16 mouse cellular contexts compared by ENCODE assay signal in the genomic region with DNA sequence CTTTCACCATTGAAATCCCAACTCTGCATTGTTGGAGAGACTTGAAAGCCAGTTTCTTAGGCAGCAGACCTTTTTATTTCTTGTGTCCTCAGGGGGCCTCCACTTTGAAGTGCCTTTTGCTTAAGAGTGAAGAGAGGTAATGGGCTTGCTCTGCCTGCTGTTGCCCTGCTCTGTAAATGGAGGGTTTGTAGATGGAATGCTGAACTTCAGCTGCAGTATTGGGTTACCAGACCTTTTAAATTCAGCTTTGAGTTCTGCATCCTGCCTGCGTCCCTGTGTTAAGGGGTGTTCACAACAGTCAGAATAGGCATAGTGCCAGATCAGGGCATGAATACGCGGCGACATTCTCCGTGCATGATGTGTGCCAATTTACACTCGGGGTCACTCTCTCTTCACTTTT.
DNase-seq lines count a peak whose midpoint lies in the region; ATAC-seq and TF ChIP-seq lines count a peak whose summit lies in the region.
"Had no signal": no experiment of that assay in that cellular context is flagged by ENCODE, and none has a peak within 500 bp of the region (broad histone marks: within the 10 kb centered on the region; RNA-seq: fewer than 3 reads in every experiment).

No protein-coding gene starts in this region.

- peak; percentile 17 for DNase-seq in embryo, embryonic 10 days (ENCODE audit: low spot score)
- DNase-seq in embryo, embryonic 9.5 days (ENCODE audit: extremely low spot score) = no peak
- DNase-seq in midbrain, embryonic 14.5 days = peak; percentile 32
- no peak for DNase-seq in midbrain, embryonic 11.5 days (ENCODE audit: low spot score, missing footprints)
- no peak for DNase-seq in forebrain, embryonic 11.5 days (ENCODE audit: low spot score)
- peak; percentile 24 for DNase-seq in limb, embryonic 14.5 days (ENCODE audit: low spot score)
- no peak for DNase-seq in left cerebral cortex, adult 8-10 months (ENCODE audit: low spot score in 2 of 2)
- DNase-seq in ovary, postnatal 36 days (ENCODE audit: low spot score) = no peak
- DNase-seq: cerebellum, adult 9-10 months; heart, postnatal 14 days; layer of hippocampus, postnatal 36 days; thymus, postnatal 25 days had no signal

- H3K4me2 ChIP-seq in midbrain, embryonic 14.5 days (ENCODE audit: low read length) = no peak overlapping the region
- H3K4me2 ChIP-seq in midbrain, embryonic 11.5 days = no peak overlapping the region
- H3K4me2 ChIP-seq in forebrain, embryonic 11.5 days (ENCODE audit: low read depth, low read length, severe bottlenecking) = no peak overlapping the region
- peak overlapping the region; percentile 28; the same call in 1 of the 2 replicates for H3K4me2 ChIP-seq in limb, embryonic 14.5 days (replicated peaks; ENCODE audit: low read depth, low read length, severe bottlenecking)
- H3K4me2 ChIP-seq: lung, embryonic 15.5 days; stomach, embryonic 15.5 days had no signal

- H3K27me3 ChIP-seq in midbrain, embryonic 14.5 days (ENCODE audit: control insufficient read depth, insufficient read depth, low read length) = no peaks in the 10 kb centered on the region
- H3K27me3 ChIP-seq in midbrain, embryonic 11.5 days (ENCODE audit: control insufficient read depth, insufficient read depth, low read length) = no peaks in the 10 kb centered on the region
- H3K27me3 ChIP-seq in forebrain, embryonic 11.5 days (ENCODE audit: control insufficient read depth, insufficient read depth, low read length) = no peaks in the 10 kb centered on the region
- H3K27me3 ChIP-seq in limb, embryonic 14.5 days (ENCODE audit: control insufficient read depth, insufficient read depth, low read length) = no peaks in the 10 kb centered on the region
- H3K27me3 ChIP-seq: CH12.LX; lung, embryonic 15.5 days; stomach, embryonic 15.5 days had no signal

- WGBS in midbrain, embryonic 14.5 days = 54% methylated on average over 6 of the region's 6 CpGs
- WGBS in midbrain, embryonic 11.5 days = 66% methylated on average over 6 of the region's 6 CpGs
- 51% methylated on average over 6 of the region's 6 CpGs for WGBS in forebrain, embryonic 11.5 days
- 37% methylated on average over 6 of the region's 6 CpGs for WGBS in limb, embryonic 14.5 days

- no peaks in the 10 kb centered on the region for H3K4me1 ChIP-seq in midbrain, embryonic 14.5 days (ENCODE audit: control insufficient read depth, insufficient read depth, low read length)
- H3K4me1 ChIP-seq in midbrain, embryonic 11.5 days (ENCODE audit: control insufficient read depth, insufficient read depth, low read length) = no peaks in the 10 kb centered on the region
- H3K4me1 ChIP-seq in forebrain, embryonic 11.5 days (replicated peaks; ENCODE audit: control insufficient read depth, insufficient read depth, low read length) = peaks cover 5% of the 10 kb centered on the region; the same call in 1 of the 2 replicates
- peaks cover 18% of the 10 kb centered on the region for H3K4me1 ChIP-seq in limb, embryonic 14.5 days (ENCODE audit: control insufficient read depth, insufficient read depth, low read length)
- H3K4me1 ChIP-seq: lung, embryonic 15.5 days; stomach, embryonic 15.5 days had no signal

- H3K9me3 ChIP-seq in midbrain, embryonic 14.5 days (ENCODE audit: control insufficient read depth, low read length) = no peaks in the 10 kb centered on the region
- no peaks in the 10 kb centered on the region for H3K9me3 ChIP-seq in midbrain, embryonic 11.5 days (ENCODE audit: control insufficient read depth, low read length)
- H3K9me3 ChIP-seq in forebrain, embryonic 11.5 days (ENCODE audit: control insufficient read depth, low read length) = no peaks in the 10 kb centered on the region
- no peaks in the 10 kb centered on the region for H3K9me3 ChIP-seq in limb, embryonic 14.5 days (ENCODE audit: control insufficient read depth, low read length)
- H3K9me3 ChIP-seq: lung, embryonic 15.5 days; stomach, embryonic 15.5 days had no signal

- no peak overlapping the region for H3K4me3 ChIP-seq in midbrain, embryonic 14.5 days (replicated peaks; ENCODE audit: low read depth, low read length)
- H3K4me3 ChIP-seq in midbrain, embryonic 11.5 days (ENCODE audit: low read depth, low read length) = no peak overlapping the region
- H3K4me3 ChIP-seq in forebrain, embryonic 11.5 days (ENCODE audit: low read depth, low read length) = no peak overlapping the region
- H3K4me3 ChIP-seq in limb, embryonic 14.5 days (replicated peaks; ENCODE audit: low read length) = no peak overlapping the region
- H3K4me3 ChIP-seq: lung, embryonic 15.5 days; stomach, embryonic 15.5 days had no signal

- no peak overlapping the region for H3K9ac ChIP-seq in midbrain, embryonic 14.5 days (replicated peaks; ENCODE audit: low read length)
- H3K9ac ChIP-seq in midbrain, embryonic 11.5 days (ENCODE audit: low read length) = no peak overlapping the region
- no peak overlapping the region for H3K9ac ChIP-seq in forebrain, embryonic 11.5 days (ENCODE audit: low read length)
- no peak overlapping the region for H3K9ac ChIP-seq in limb, embryonic 14.5 days (ENCODE audit: low read depth, low read length, severe bottlenecking)
- H3K9ac ChIP-seq: lung, embryonic 15.5 days; stomach, embryonic 15.5 days had no signal

- TF ChIP-seq POLR2A in limb, embryonic 14.5 days (IDR thresholded peaks at IDR 0.05; ENCODE audit: borderline replicate concordance, extremely low read depth, insufficient read depth, insufficient read length) = no peak

- H3K36me3 ChIP-seq in midbrain, embryonic 14.5 days (ENCODE audit: control insufficient read depth, insufficient read depth, low read length) = no peaks in the 10 kb centered on the region
- no peaks in the 10 kb centered on the region for H3K36me3 ChIP-seq in midbrain, embryonic 11.5 days (ENCODE audit: control insufficient read depth, insufficient read depth, low read length)
- H3K36me3 ChIP-seq in forebrain, embryonic 11.5 days (ENCODE audit: control insufficient read depth, insufficient read depth, low read length) = no peaks in the 10 kb centered on the region
- H3K36me3 ChIP-seq in limb, embryonic 14.5 days (ENCODE audit: control insufficient read depth, insufficient read depth, low read length) = no peaks in the 10 kb centered on the region
- H3K36me3 ChIP-seq: lung, embryonic 15.5 days; stomach, embryonic 15.5 days had no signal

- no peak overlapping the region for H3K27ac ChIP-seq in midbrain, embryonic 14.5 days (replicated peaks; ENCODE audit: low read depth, low read length)
- H3K27ac ChIP-seq in midbrain, embryonic 11.5 days (ENCODE audit: low read depth, low read length) = no peak overlapping the region
- H3K27ac ChIP-seq in forebrain, embryonic 11.5 days (ENCODE audit: low read depth, low read length) = no peak overlapping the region
- peak overlapping the region; percentile 56 for H3K27ac ChIP-seq in limb, embryonic 14.5 days (replicated peaks; ENCODE audit: low read depth, low read length)
- H3K27ac ChIP-seq: lung, embryonic 15.5 days; stomach, embryonic 15.5 days had no signal

- ATAC-seq in midbrain, embryonic 14.5 days (ENCODE audit: low FRiP score, low TSS enrichment) = no peak
- ATAC-seq in midbrain, embryonic 11.5 days (ENCODE audit: low FRiP score) = no peak
- peak; percentile 67 for ATAC-seq in forebrain, embryonic 11.5 days (replicated peaks; ENCODE audit: low FRiP score)
- ATAC-seq in limb, embryonic 14.5 days (ENCODE audit: low FRiP score, low read depth) = no peak
- ATAC-seq: intestine, postnatal 0 days had no signal

Comparison
In these comparisons a context has a peak if more than half of its experiments do, and no peak if none do; other contexts are left out.
1. DNase-seq: peak in embryo, embryonic 10 days (single experiment), midbrain, embryonic 14.5 days (single experiment) and limb, embryonic 14.5 days (single experiment); none in embryo, embryonic 9.5 days (single experiment), midbrain, embryonic 11.5 days (single experiment), forebrain, embryonic 11.5 days (single experiment), left cerebral cortex, adult 8-10 months (0 of 2) and ovary, postnatal 36 days (single experiment).